ENCODE assay signal across 8 mouse cellular contexts in the genomic region with DNA sequence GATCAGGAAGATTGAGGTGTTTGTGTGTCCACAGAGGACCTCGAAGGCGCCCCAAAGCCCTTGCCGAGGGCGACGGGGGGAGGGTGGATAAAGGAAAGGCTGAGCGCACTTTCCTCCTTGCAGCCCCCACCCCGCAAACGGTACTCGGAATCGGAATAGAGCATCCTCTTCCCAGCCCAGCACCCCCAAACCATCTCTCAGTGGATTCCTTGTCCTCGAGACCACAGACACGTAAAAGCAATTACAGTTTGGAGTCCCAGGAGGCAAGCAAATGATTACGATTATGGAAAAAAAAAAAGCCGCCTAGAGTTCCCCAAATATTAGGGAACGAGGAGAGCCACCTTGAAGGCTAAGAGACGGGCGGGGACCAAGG. TPM values are rescaled to one million over a fixed set of nuclear protein-coding genes. Genes with fewer than 3 reads are reported as not detected.
DNase-seq lines count a peak whose midpoint lies in the region; ATAC-seq and TF ChIP-seq lines count a peak whose summit lies in the region.

No protein-coding gene starts in this region.

- TF ChIP-seq POLR2A in testis, adult 2 months (IDR thresholded peaks at IDR 0.05; ENCODE audit: control insufficient read depth, low read depth, low read length): no peak

- peak; percentile 55 for DNase-seq in cerebellum, adult 8-10 months
- no peak for DNase-seq in cerebellum, adult 11 months
- no peak for DNase-seq in testis, postnatal 14 days (ENCODE audit: low spot score)
- DNase-seq in liver, embryonic 13.5 days: no peak
- peak; percentile 37 for DNase-seq in yolk sac, embryonic 10.5 days (ENCODE audit: low spot score)
- DNase-seq in layer of hippocampus, postnatal 36 days: no peak
- DNase-seq in gastrocnemius, adult 8-10 months (ENCODE audit: low spot score in 2 of 2): no peak

- peak overlapping the region; percentile 81 for H3K27ac ChIP-seq in testis, adult 2 months (ENCODE audit: control insufficient read depth, insufficient read depth, low read depth, low read length)
- H3K27ac ChIP-seq in liver, embryonic 13.5 days: 0 out of 2 replicates have a peak overlapping the region, but pooled peaks have one; percentile 63

- no peaks in the 10 kb centered on the region for H3K36me3 ChIP-seq in testis, adult 2 months (ENCODE audit: control insufficient read depth, insufficient read depth, low read length)
- H3K36me3 ChIP-seq in liver, embryonic 13.5 days: no peaks in the 10 kb centered on the region

- H3K27me3 ChIP-seq in testis, adult 2 months (ENCODE audit: control insufficient read depth, insufficient read depth, low read length): no peaks in the 10 kb centered on the region
- peaks cover 24% of the 10 kb centered on the region for H3K27me3 ChIP-seq in liver, embryonic 13.5 days

- peak overlapping the region; percentile 89 for H3K4me2 ChIP-seq in liver, embryonic 13.5 days

- peak overlapping the region; percentile 70 for H3K9ac ChIP-seq in liver, embryonic 13.5 days

- no peak for TF ChIP-seq CTCF in testis, adult 2 months (IDR thresholded peaks at IDR 0.05; ENCODE audit: control insufficient read depth, insufficient read depth, insufficient replicate concordance, low read depth, low read length)

- no peak for ATAC-seq in liver, embryonic 13.5 days (ENCODE audit: low read depth)

- peak overlapping the region; percentile 90 for H3K4me3 ChIP-seq in testis, adult 2 months (ENCODE audit: control insufficient read depth, low read depth, low read length)
- H3K4me3 ChIP-seq in liver, embryonic 13.5 days (replicated peaks): peak overlapping the region; percentile 63

- H3K9me3 ChIP-seq in liver, embryonic 13.5 days (replicated peaks): no peaks in the 10 kb centered on the region

- H3K4me1 ChIP-seq in testis, adult 2 months (ENCODE audit: control insufficient read depth, insufficient read depth, low read length): peaks cover 16% of the 10 kb centered on the region
- peaks cover 32% of the 10 kb centered on the region for H3K4me1 ChIP-seq in liver, embryonic 13.5 days (replicated peaks)

- 0% methylated on average over 17 of the region's 17 CpGs for WGBS in liver, embryonic 13.5 days (ENCODE audit: insufficient replicate concordance)

RNA-seq across cellular contexts. Expression of a gene that starts 5.5 kb away (rescaled TPM):
- polyA plus RNA-seq in testis, adult 2 months (2012; rRNA removed): 2.2 and 2.5 TPM in 2 replicates
- polyA plus RNA-seq in liver, embryonic 13.5 days (2015; fragmentation: Nextera tagmentation; extraction: Ambion mirVana): 2.7 and 4.2 TPM in 2 replicates
- 10 to 100 TPM; 23.7 to 25.0 TPM for total RNA-seq in layer of hippocampus, postnatal 36 days (2021)
- total RNA-seq in gastrocnemius, adult 8-10 months (2022): 1 to 10 TPM; 1.1 to 2.5 (median 1.6) TPM

Comparison
In these comparisons a context has a peak if more than half of its experiments do, and no peak if none do; other contexts are left out.
1. DNase-seq: peak in cerebellum, adult 8-10 months (single experiment) and yolk sac, embryonic 10.5 days (single experiment); none in cerebellum, adult 11 months (single experiment), testis, postnatal 14 days (single experiment), liver, embryonic 13.5 days (single experiment), layer of hippocampus, postnatal 36 days (0 of 2) and gastrocnemius, adult 8-10 months (0 of 2).
2. RNA of a gene that starts 5.5 kb away (total RNA-seq): 23.7 to 25.0 TPM in layer of hippocampus, postnatal 36 days; 1.1 to 2.5 TPM in gastrocnemius, adult 8-10 months; every median in the first group is over 4 times any median in the second.